Mouse (Mus musculus) cortical plate, adult 2 months (tissue): ENCODE measurements around the gene Paox.

ENCODE experiments used
- CTCF ChIP-seq: fragments of 200-500 bp; IDR thresholded peaks from 2 replicates; pipeline ENCODE4 v1.5.1; 2011; ENCODE audit warnings: mild to moderate bottlenecking, control low read depth, low read length; ENCODE audit not compliant: insufficient read depth; ENCODE audit errors: extremely low read depth
- POLR2A ChIP-seq: fragments of 200-500 bp; IDR thresholded peaks from 2 replicates; pipeline ENCODE4 v1.6.1; 2011; ENCODE audit warnings: mild to moderate bottlenecking, low read length, control low read depth; ENCODE audit not compliant: insufficient read depth; ENCODE audit errors: extremely low read depth

DNA sequence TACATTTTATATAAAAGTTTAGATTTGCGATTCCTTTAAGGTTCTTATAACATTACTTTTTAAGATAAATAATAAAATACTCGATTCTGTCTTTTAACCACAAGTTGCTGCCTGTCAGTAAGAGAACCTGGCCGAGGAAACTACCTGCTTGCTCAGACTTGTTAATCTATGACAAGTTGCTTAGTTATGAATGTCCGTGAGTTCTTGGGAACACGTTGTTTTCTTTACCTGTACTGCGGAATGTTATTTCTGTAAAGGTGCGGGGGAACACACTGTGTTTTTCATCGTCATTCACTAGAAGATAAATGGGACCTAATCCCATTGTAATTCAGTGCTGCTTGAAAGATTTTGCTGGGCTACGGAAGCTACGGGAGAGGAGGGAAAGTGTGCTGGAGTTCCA is 25.0 kb upstream of the Paox start:
- no peak for TF ChIP-seq CTCF
- TF ChIP-seq POLR2A = no peak
